Mouse (Mus musculus) brain, embryonic 14.5 days (tissue): ENCODE results near the gene Olah. TPM values are rescaled to one million over a fixed set of nuclear protein-coding genes. Genes with fewer than 3 reads are reported as not detected.

Experiments
- DNase-seq: peaks from one replicate; pipeline ENCODE4 v3.0.0-alpha.2; 2011; ENCODE audit warnings: low read depth
- CTCF ChIP-seq: fragments of 200-500 bp; IDR thresholded peaks from 2 replicates; pipeline ENCODE4 v1.5.1; 2012; ENCODE audit warnings: inconsistent platforms, mild to moderate bottlenecking, moderate library complexity, borderline replicate concordance; ENCODE audit not compliant: insufficient read depth, insufficient read length; ENCODE audit errors: extremely low read depth
- POLR2A ChIP-seq: fragments of 200-500 bp; IDR thresholded peaks from 2 replicates; pipeline ENCODE4 v1.6.1; 2012; ENCODE audit warnings: mild to moderate bottlenecking, inconsistent platforms, borderline replicate concordance; ENCODE audit not compliant: poor library complexity, insufficient read depth, insufficient read length, severe bottlenecking; ENCODE audit errors: extremely low read depth
- polyA plus RNA-seq: library from polyadenylated mRNA; depleted of rRNA; stranded (reverse); fragments of >200 nt; gene quantifications from 2 replicates; pipeline ENCODE4 v1.2.3, GENCODE M21; 2012; rRNA removed

Olah gene
- polyA plus RNA-seq, 1 experiment, result not detected

GRCm38 (mm10) chr2:3335611-3336301 lies 61.3 kb downstream of the Olah start, which contains the start of gene Acbd7:
Gene Acbd7, plus strand, starts transcription at chr2:3336168.
- TF ChIP-seq POLR2A (no peak), CTCF (no peak)
- DNase-seq, result peak; percentile 84

DNA sequence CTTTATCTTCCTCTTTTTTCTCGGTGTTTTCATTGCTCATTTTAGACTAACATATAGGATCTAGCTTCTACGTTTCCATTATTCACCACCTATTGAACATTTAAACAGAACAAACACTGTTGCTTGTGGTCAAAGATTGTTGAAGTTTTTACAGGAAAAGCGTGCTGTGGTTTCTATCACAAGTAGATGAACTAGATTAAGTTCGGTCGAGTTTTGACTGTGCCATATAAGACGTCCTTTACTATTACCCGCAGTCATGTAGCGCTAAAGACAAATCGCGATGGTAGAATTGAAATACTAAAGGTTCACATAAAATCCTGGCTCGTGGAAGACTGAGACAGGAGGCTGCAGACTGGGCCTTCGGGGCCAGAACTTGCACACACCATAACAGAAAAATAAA lies 63.2 kb downstream of the Olah start:
- no peak for TF ChIP-seq CTCF
- no peak for TF ChIP-seq POLR2A
- DNase-seq, result no peak

DNA sequence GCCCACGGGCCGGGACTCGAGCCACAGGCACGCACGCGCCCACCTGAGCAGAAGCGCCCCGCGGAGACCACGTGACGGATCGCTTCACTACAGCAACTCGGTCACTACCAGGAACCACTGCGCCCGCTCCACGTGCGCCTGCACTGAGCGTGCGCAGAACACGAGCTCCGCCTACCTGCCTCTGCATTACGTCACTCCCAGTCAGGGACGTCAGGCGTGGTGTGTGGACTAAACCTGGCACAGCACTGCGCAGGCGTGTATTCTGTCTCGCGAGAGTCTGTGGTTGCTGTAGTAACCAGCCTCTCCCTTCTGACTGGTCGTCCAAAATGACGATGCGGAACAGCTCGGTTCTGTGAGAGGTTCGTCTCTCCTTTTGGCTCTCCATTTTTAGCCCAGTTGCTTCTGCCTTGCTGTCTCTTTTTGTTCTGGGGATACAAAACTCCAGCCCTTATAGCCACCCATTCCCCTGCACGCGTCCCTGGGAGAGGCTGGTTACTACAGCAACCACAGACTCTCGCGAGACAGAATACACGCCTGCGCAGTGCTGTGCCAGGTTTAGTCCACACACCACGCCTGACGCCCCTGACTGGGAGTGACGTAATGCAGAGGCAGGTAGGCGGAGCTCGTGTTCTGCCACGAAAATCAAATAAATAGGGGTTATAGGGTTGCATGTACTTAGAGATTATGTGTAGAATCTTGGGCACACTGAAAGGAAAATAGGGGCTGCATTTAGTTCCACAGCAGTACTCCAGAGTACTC lies 64.3 kb downstream of the Olah start, which contains the start of gene Rpp38:
TSS of gene Rpp38 (minus strand) at position 160 of the 759 bp plus-strand sequence.
- TF ChIP-seq CTCF (no peak), POLR2A (peak; percentile 68; the same call in 1 of the 2 replicates)
- DNase-seq, result peak; percentile 99

- TF ChIP-seq CTCF (no peak), POLR2A (no peak)
- no peak for DNase-seq
Measured at GRCm38 (mm10) chr2:3332056-3332455, 65.0 kb downstream of the Olah start.

GRCm38 (mm10) chr2:3331071-3331703 lies 65.8 kb downstream of the Olah start:
- TF ChIP-seq POLR2A (no peak), CTCF (no peak)
- no peak for DNase-seq

GRCm38 (mm10) chr2:3327351-3327750 lies 69.7 kb downstream of the Olah start:
- TF ChIP-seq POLR2A (no peak), CTCF (peak; percentile 58; the same call in 1 of the 2 replicates)
- peak; percentile 55 for DNase-seq

GRCm38 (mm10) chr2:3326547-3326946 lies 70.5 kb downstream of the Olah start:
- TF ChIP-seq CTCF (no peak), POLR2A (no peak)
- DNase-seq, result no peak

- DNase-seq, result no peak
- no peak for TF ChIP-seq POLR2A
- no peak for TF ChIP-seq CTCF
Measured at GRCm38 (mm10) chr2:3324381-3325130, 72.5 kb downstream of the Olah start.

- TF ChIP-seq CTCF (no peak), POLR2A (no peak)
Measured at GRCm38 (mm10) chr2:3323132-3323531, 73.9 kb downstream of the Olah start.

GRCm38 (mm10) chr2:3305426-3306025 lies 91.5 kb downstream of the Olah start:
- DNase-seq, result peak; percentile 1
- TF ChIP-seq CTCF (no peak), POLR2A (no peak)

More at GRCm38 (mm10) chr2:3323132-3323531, 73.9 kb downstream of the Olah start:
- DNase-seq, result no peak

DNA sequence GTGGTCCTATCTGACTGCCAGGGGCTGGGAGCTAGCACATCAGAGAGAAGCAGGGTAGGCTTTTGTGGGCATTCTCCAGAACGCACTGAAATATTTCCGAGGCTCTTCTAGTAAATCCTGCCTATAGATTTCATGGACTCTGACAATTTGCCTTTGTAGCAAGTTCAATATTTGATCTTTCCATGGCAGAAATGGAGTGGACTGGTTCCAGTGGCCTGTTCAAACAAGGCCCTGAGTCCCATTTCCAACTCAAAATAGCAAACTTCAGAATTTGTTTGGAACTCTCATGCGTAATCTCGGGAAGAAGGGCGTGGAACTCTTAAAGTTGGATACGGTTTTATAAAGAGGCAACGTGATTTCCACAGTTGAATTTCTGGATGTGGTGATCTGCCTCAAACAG lies 101.2 kb downstream of the Olah start:
- no peak for DNase-seq
- TF ChIP-seq POLR2A (no peak), CTCF (no peak)

DNA sequence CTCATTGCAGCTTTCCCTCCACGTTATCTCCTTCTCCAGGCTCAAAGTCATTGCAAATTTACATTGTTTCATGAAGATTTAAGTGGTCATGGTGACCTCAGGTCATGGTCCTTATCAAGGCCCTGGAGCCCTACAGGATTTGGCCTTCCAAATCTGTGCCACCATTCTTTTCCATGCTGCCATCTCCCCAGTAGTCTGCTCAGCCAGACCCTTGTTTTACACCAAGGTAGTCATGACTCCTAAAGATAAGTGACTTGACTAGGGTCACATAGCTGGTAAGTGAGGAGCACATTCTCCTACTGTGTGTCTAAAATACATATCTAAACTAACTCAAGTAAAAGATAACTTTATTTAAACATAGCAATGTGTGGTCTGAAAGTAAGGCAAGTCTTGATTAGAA lies 104.8 kb downstream of the Olah start:
- DNase-seq, result no peak
- TF ChIP-seq POLR2A (no peak), CTCF (no peak)

Other genes with a start within 250 kb of the Olah start
- gene Nmt2, start 113.0 kb downstream of the Olah start, polyA plus RNA-seq, result 32.8 and 44.0 TPM in 2 replicates
- 9.1 and 13.1 TPM in 2 replicates for gene Rpp38, start 64.6 kb downstream of the Olah start, polyA plus RNA-seq
- gene Acbd7, start 61.0 kb downstream of the Olah start, polyA plus RNA-seq, result 0.93 and 1.3 TPM in 2 replicates
- 0.72 and 3.0 TPM in 2 replicates for gene Meig1, start 25.4 kb upstream of the Olah start, polyA plus RNA-seq
- 13.0 and 14.9 TPM in 2 replicates for gene Dclre1c, start 26.9 kb upstream of the Olah start, polyA plus RNA-seq
- 8.1 and 11.4 TPM in 2 replicates for gene Suv39h2, start 77.8 kb upstream of the Olah start, polyA plus RNA-seq
- gene Gm45902, start 115.6 kb upstream of the Olah start, polyA plus RNA-seq, result 6.3 and 8.1 TPM in 2 replicates
- gene Hspa14, start 115.6 kb upstream of the Olah start, polyA plus RNA-seq, result 56.8 and 69.5 TPM in 2 replicates
- gene Cdnf, start 115.8 kb upstream of the Olah start, polyA plus RNA-seq, result 0.32 and 0.33 TPM in 2 replicates
- 33.9 and 37.2 TPM in 2 replicates for gene Fam107b, start 173.3 kb upstream of the Olah start, polyA plus RNA-seq